Mouse (Mus musculus): Measurements from ENCODE around the gene Cntn1.

- TF ChIP-seq CTCF (IDR thresholded peaks at IDR 0.05; ENCODE audit: low read depth, low read length) (no peak), POLR2A (IDR thresholded peaks at IDR 0.05; ENCODE audit: borderline replicate concordance, low read depth, low read length) (no peak)
These were observed 104.0 kb downstream of the Cntn1 start for GRCm38 (mm10) chr15:92154921-92155320.
